Mouse (Mus musculus) gastrocnemius, postnatal 10 days (tissue): ENCODE results near the gene Cav2. TPM values are rescaled to one million over a fixed set of nuclear protein-coding genes. Genes with fewer than 3 reads are reported as not detected.

Source experiments
- DNase-seq: peaks from one replicate; pipeline ENCODE4 v3.0.0; 2021; ENCODE audit warnings: mixed read lengths
- long read RNA-seq, 2 experiments: library from polyadenylated mRNA; stranded (forward); transcript quantifications; one replicate each; pipeline ENCODE4 v2.0.0; 2021
- total RNA-seq, 2 experiments: library from RNA; stranded (reverse); gene quantifications; 2 replicates each; pipeline ENCODE4 v1.2.3; 2021

Gene Cav2
- total RNA-seq: 10 to 100 TPM; 30.6 to 33.4 TPM
- long read RNA-seq, experiment 1, transcript Cav2-201 (3 exons, 2,733 nt): major isoform, 83 of 86 reads
- long read RNA-seq, experiment 1, partial matches to known transcripts: 0 of 86 reads
- long read RNA-seq, experiment 1, other reads (novel, unspliced or antisense): 3 of 86 reads
- long read RNA-seq, experiment 2, transcript Cav2-201 (3 exons, 2,733 nt): major isoform, 74 of 74 reads
- long read RNA-seq, experiment 2, partial matches to known transcripts: 0 of 74 reads
- long read RNA-seq, experiment 2, other reads (novel, unspliced or antisense): 0 of 74 reads

DNA sequence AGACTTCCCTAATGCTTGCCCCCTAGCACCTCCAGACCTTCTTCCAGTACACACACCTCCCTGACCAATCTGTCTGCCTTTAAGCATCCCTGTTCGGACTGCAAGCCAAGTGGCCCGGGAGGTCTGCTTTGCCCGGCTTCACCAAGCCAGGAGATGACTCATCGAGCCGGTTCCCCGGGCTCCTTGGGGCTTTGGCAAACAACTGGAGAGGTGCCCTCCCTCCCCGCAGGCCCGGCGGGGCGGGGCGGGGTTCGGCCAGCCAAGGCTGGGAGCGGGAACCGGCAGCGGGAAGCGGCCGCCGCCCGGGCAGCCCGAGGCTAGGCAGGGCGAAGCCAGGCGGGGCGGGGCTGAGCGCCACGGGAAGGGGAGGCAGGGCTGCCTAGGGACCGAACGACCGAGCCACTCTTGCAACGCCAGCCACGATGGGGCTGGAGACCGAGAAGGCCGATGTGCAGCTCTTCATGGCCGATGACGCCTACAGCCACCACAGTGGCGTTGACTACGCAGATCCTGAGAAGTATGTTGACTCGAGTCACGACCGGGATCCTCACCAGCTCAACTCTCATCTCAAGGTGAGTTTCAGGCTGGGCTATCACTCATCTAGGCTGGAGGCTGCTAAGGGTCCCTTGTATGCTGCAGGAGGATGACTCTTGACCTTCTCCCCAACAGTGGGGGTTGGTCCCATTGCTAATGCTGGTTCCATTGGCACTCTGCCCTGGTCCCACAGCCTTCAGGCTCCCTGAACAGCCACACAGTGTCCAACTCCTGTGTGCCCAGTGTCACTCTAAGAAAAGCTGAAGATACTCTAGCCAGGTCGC, at the start of gene Cav2:
Gene Cav2 (plus strand): TSS at position 247 of the 818 bp plus-strand sequence.
- peak; percentile 77 for DNase-seq

DNA sequence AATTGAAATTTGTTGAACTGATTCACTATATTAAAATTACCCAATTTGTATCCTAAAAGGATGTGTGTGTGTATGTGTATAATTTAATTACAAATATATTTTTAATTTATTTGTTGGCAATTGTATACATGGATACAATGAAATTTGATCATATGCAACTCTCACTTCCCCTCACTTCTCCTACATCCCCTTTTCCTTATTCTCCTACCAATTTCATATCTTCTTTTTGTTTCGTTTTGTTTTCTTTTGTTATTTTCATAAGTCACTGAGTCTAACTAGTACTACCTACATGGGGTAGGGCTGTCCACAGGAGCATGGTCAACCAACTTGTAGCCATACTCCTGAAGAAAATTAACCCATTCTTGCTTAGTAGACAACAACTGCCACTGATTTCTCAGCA, 41.3 kb upstream of the Cav2 start:
- DNase-seq: no peak

DNA sequence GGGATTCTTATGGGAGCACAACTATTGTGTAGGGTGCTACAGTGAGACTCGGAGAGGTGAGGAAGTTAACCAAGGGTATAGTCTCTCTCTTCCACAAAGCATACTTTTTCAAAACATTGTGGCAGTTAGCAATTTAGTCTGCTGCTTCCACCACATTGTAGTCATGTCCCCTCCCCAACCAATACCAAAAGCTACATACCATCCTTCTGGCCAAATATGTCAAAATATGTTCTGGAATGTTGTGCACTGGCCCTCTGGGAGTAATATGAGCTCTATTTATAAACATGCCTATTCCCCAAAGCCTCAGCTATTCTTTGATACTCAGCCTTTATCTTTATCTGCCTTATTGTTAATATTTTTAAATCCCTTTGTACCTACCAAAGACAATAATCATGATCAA, 40.0 kb upstream of the Cav2 start:
- DNase-seq: no peak

- DNase-seq: no peak
Observed at GRCm38 (mm10) chr6:17246959-17247358, 34.0 kb upstream of the Cav2 start.

GRCm38 (mm10) chr6:17247673-17248072, 33.3 kb upstream of the Cav2 start:
- DNase-seq: no peak

DNA sequence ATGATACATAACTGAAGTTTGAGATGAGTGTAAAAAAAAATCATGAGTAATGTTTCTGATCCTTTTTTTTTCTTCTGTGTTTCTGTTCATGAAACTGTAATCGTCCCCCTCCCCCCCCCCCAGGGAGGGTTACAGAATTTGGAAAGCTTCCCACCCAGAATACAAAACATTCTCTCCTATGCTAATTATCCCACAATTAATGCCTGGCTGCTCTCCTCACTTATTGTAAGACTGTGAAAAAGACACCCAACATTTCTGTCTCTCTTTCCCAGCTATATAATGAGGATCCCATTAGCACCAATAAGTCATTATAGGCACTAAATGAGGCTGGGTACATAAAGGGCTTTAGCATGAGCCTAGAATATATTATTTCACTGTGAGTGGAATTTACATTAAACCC, 32.7 kb upstream of the Cav2 start:
- no peak for DNase-seq

- DNase-seq: no peak
Observed at GRCm38 (mm10) chr6:17251958-17252357, 29.0 kb upstream of the Cav2 start.

GRCm38 (mm10) chr6:17258142-17258541, 22.8 kb upstream of the Cav2 start:
- DNase-seq: no peak

GRCm38 (mm10) chr6:17258911-17259310, 22.1 kb upstream of the Cav2 start:
- no peak for DNase-seq

- no peak for DNase-seq
Observed at GRCm38 (mm10) chr6:17262786-17263185, 18.2 kb upstream of the Cav2 start.

- DNase-seq: no peak
Observed at GRCm38 (mm10) chr6:17265043-17265442, 15.9 kb upstream of the Cav2 start.

DNA sequence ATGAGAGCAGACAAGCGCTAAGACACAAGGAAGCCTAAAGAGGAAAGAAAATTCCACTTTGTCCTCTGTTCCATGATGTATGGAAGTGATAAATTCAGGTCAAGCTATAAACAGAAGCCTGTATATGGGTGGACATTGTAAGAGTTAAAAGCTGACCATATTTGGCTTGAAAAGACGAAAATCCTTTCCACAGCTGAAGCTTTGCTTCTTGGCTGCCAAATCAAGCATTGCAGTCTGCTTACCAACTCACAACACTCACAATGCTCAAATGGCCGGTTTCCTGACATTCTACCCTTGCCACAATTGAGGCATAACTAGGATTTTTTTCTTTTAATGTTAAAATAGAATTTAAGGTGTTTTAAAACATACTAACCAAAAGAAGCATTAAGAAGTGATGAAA, 14.5 kb upstream of the Cav2 start:
- no peak for DNase-seq

GRCm38 (mm10) chr6:17278366-17278765, 2.6 kb upstream of the Cav2 start:
- no peak for DNase-seq

GRCm38 (mm10) chr6:17281757-17282092, 740 bp downstream of the Cav2 start:
- no peak for DNase-seq

- no peak for DNase-seq
Observed at GRCm38 (mm10) chr6:17282159-17282558, 1.2 kb downstream of the Cav2 start.

DNA sequence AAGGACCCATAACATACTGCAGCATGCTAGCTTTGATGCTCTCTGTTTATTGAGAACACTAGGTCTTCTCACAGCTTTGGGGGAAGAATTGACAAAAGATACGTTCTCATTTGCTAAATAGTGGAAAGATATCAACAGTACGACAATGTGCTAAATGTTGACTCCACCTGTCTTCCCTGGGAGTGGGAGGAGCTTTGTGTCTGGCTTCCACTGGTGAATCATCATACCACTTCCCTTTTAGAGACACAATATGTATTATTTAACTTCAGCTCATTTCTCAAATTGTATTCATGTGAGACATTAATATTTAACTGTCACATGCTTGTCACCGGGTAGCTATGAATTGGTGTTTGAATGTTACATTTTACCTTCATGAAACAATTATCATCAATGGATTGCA, 2.8 kb downstream of the Cav2 start:
- no peak for DNase-seq

DNA sequence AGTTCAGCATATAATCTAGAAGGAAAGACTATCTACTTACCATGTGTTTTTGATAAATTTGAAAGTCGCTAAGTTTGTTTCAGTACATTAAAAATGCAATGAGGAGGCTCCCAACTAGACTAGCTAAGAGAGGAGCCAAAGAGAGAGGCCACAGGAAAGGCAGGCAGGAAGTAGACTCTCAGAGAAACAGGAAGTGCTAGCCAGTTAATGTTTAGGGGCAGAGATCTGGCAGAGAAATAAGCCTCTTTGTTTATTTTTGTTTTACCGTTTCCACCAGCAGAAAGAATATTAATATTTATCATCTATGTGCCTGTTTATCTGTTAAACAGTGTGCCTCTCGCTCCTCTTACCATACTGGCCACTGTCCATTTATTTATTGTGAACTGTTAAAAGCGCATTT, 5.4 kb downstream of the Cav2 start:
- no peak for DNase-seq

- no peak for DNase-seq
Observed at GRCm38 (mm10) chr6:17295116-17295515, 14.1 kb downstream of the Cav2 start.

DNA sequence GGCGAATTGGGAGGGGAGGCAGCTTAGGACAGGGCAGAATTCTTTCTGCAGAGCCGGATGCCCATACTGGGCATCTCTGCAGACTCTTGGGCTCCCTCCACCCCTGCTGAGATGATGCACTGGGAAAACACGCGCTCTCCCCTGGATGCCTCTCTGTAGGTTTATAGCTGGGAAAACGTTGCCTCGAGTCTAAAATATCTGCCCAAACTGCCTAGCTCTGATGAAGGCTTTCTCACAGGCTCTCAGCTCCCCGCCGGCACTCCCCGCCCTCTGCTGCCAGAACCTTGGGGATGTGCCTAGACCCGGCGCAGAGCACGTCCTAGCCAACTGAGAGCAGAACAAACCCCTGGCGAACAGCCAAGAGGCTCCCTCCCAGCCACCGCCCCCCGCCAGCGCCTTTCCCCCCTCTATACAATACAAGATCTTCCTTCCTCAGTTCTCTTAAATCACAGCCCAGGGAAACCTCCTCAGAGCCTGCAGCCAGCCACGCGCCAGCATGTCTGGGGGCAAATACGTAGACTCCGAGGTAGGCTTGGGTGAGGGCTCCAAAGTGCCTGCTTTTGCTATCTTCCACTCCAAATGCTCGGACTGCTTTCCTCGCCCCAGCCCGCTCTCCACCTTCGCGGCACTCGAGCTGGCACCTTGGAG, 25.1 kb downstream of the Cav2 start, which contains the start of gene Cav1:
Gene Cav1 (plus strand): TSS at position 382 of the 648 bp plus-strand sequence.
- DNase-seq: peak; percentile 78

DNA sequence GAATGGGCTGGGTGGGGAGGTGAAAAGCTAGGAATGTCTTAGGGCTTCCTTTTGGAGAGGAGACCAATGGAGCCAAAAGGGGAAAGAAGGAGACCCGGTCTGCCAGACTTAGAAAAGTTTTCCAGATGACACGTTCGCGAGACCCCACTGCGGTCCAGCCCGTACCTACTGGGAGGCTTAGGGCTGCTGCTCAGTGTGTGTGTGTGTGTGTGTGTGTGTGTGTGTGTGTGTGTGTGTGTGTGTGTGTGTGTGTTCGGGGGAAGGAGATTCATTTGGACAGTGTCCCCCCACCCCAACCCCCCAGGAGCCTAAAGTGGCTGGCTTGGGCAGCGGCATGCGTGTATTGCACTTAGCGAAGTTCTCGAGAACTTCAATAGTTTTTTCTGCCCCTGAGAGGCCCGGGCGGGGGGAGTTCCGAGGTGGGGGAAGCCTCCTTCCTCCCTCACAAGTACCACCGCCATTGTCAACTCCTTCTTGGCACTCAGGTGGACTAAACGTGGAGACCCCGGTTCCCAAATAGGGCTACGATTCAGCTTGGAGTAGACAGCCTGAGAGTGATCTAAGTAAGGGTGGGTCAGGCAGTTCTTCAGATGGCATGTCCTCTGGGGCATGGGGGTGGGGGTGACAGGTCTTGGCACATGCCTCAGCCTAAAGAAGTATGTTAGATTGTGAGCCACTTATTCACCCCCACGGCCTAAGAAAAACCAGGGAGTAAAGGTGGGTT, 25.8 kb downstream of the Cav2 start:
- peak; percentile 25 for DNase-seq

DNA sequence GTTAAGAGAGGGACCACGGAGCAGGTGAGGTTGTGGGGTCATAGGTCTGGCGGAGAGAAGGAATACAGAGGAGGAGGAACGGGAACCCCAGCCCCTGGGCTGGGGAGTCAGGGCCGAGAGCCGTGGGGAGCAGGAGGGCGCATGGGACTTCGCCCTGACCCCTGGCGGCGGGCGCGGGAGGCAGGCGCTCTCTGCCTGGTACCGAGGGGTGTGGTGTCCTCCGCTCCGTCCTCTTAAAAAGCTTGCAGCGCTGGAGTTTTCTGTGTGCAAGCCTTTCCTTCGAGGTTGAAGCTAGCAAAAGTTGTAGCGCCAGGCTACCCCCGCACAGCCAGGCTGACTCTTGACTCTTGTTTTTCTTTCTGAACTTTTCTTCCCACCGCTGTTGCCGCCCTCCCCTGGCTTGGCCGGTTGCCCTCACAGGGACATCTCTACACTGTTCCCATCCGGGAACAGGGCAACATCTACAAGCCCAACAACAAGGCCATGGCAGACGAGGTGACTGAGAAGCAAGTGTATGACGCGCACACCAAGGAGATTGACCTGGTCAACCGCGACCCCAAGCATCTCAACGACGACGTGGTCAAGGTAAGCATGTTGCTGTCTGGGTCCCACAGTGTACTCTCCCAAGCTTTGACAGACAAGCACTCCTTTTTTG, 26.6 kb downstream of the Cav2 start:
- peak; percentile 80 for DNase-seq

DNA sequence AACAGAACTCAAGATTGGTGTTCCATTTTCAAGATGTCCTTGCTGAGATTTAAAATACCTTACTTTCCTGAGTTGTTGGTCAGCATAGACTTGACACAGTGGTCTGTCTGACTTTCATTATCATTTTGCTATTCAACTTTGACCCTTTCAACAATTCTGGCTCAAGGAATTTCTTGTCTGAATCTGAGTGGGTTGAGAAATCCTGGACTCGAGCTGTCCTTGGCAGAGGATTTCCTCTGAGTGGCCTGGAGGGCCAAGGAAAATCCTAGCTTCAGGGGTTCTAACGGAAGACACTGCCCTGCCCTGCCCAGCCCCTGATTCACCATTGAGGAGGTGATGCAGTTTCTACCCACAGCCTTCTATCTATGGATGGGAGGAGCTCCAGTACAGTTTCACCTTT, 27.7 kb downstream of the Cav2 start:
- no peak for DNase-seq
